25 mouse cellular contexts compared by ENCODE assay signal in the genomic region with DNA sequence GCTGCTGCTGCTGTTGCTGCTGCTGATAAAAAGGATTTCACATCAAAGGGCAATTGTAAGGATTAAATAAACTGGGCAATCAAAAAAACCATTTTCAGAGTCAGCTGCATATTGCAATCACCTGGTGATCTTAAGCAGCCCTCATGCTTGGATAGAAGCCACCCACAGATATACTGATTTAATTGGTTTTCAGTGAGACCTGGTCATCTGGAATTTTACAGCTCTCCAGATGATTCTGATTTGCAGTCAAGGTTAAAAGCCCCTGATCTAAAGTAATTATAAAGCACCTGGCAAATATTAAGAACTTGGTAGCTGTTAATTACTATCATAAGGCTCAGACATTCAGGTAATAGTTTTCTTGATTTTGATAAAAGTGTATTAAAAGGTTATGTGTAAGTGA. TPM values are rescaled to one million over a fixed set of nuclear protein-coding genes. Genes with fewer than 3 reads are reported as not detected.
DNase-seq lines count a peak whose midpoint lies in the region; ATAC-seq and TF ChIP-seq lines count a peak whose summit lies in the region.
"Had no signal": no experiment of that assay in that cellular context is flagged by ENCODE, and none has a peak within 500 bp of the region (broad histone marks: within the 10 kb centered on the region; RNA-seq: fewer than 3 reads in every experiment).

No protein-coding gene starts in this region.

- no peak for TF ChIP-seq POLR2A in brain, embryonic 14.5 days (IDR thresholded peaks at IDR 0.05; ENCODE audit: borderline replicate concordance, extremely low read depth, insufficient read depth, insufficient read length, poor library complexity, severe bottlenecking)

- H3K9me3 ChIP-seq in forebrain, embryonic 11.5 days (ENCODE audit: control insufficient read depth, low read length) = no peaks in the 10 kb centered on the region
- H3K9me3 ChIP-seq: forebrain, embryonic 10.5 days; heart, embryonic 10.5 days had no signal

- TF ChIP-seq CTCF in brain, embryonic 14.5 days (IDR thresholded peaks at IDR 0.05; ENCODE audit: borderline replicate concordance, extremely low read depth, insufficient read depth, insufficient read length) = no peak

- no peak overlapping the region for H3K9ac ChIP-seq in forebrain, embryonic 11.5 days (ENCODE audit: low read length)
- H3K9ac ChIP-seq: forebrain, postnatal 0 days; heart, embryonic 13.5 days; hindbrain, embryonic 14.5 days had no signal

- H3K36me3 ChIP-seq in forebrain, embryonic 11.5 days (ENCODE audit: control insufficient read depth, insufficient read depth, low read length) = no peaks in the 10 kb centered on the region
- H3K36me3 ChIP-seq: forebrain, embryonic 10.5 days; heart, embryonic 10.5 days; heart, embryonic 13.5 days had no signal

- no peak overlapping the region for H3K4me3 ChIP-seq in forebrain, embryonic 11.5 days (ENCODE audit: low read depth, low read length)
- H3K4me3 ChIP-seq: forebrain, embryonic 10.5 days; heart, adult 2 months; heart, embryonic 10.5 days; heart, embryonic 13.5 days had no signal

- no peak for ATAC-seq in forebrain, embryonic 11.5 days (replicated peaks; ENCODE audit: low FRiP score)
- ATAC-seq: forebrain, embryonic 14.5 days; forebrain, postnatal 0 days; hindbrain, postnatal 0 days; intestine, postnatal 0 days; Patski had no signal

- no peaks in the 10 kb centered on the region for H3K4me1 ChIP-seq in forebrain, embryonic 11.5 days (replicated peaks; ENCODE audit: control insufficient read depth, insufficient read depth, low read length)
- H3K4me1 ChIP-seq: forebrain, embryonic 10.5 days; heart, embryonic 10.5 days; heart, embryonic 13.5 days had no signal

- no peak overlapping the region for H3K4me2 ChIP-seq in forebrain, embryonic 11.5 days (ENCODE audit: low read depth, low read length, severe bottlenecking)
- H3K4me2 ChIP-seq: heart, embryonic 13.5 days; hindbrain, embryonic 14.5 days had no signal

- no peaks in the 10 kb centered on the region for H3K27me3 ChIP-seq in forebrain, embryonic 11.5 days (ENCODE audit: control insufficient read depth, insufficient read depth, low read length)
- H3K27me3 ChIP-seq: heart, embryonic 13.5 days had no signal

- peak; percentile 6 for DNase-seq in embryo, embryonic 11 days
- DNase-seq in embryo, embryonic 9.5 days (ENCODE audit: extremely low spot score) = no peak
- peak; percentile 2 for DNase-seq in brain, embryonic 14.5 days (ENCODE audit: low read depth)
- peak; percentile 62 for DNase-seq in hindlimb bud, embryonic 11.5 days (ENCODE audit: extremely low spot score, low read depth, low spot score)
- no peak for DNase-seq in forebrain, embryonic 11.5 days (ENCODE audit: low spot score)
- DNase-seq in thymus, postnatal 4 days = no peak
- DNase-seq: adrenal gland, adult 8-10 months; adrenal gland, postnatal 25 days; cerebellum, adult 18-20 months; cerebellum, adult 9-10 months; cerebellum, postnatal 14 days; forebrain, postnatal 0 days; gastrocnemius, postnatal 25 days; heart, adult 2 months; heart, postnatal 14 days; heart, postnatal 4 days; kidney, adult 2 months had no signal

- H3K27ac ChIP-seq in forebrain, embryonic 11.5 days (ENCODE audit: low read depth, low read length) = no peak overlapping the region
- H3K27ac ChIP-seq: forebrain, embryonic 10.5 days; heart, adult 2 months; heart, embryonic 10.5 days; heart, embryonic 13.5 days; hindbrain, embryonic 14.5 days; hindbrain, postnatal 0 days had no signal

RNA-seq across cellular contexts. Expression of gene Agtr2, which starts 50.8 kb away (rescaled TPM):
- polyA plus RNA-seq in brain, embryonic 14.5 days (2012; rRNA removed) = 3.8 and 5.4 TPM in 2 replicates
- polyA plus RNA-seq in forebrain, embryonic 11.5 days (2014; fragmentation: Nextera tagmentation; extraction: Ambion mirVana) = 0.36 and 0.41 TPM in 2 replicates
- polyA plus RNA-seq: heart, adult 2 months; Patski had no signal

Comparison
In these comparisons a context has a peak if more than half of its experiments do, and no peak if none do; other contexts are left out.
1. DNase-seq: peak in embryo, embryonic 11 days (single experiment), brain, embryonic 14.5 days (single experiment) and hindlimb bud, embryonic 11.5 days (single experiment); none in embryo, embryonic 9.5 days (single experiment), forebrain, embryonic 11.5 days (single experiment) and thymus, postnatal 4 days (single experiment).